Mouse (Mus musculus): ENCODE results near the gene Naa60.
"Not testable (repeated sequence)": the region's sequence is repeated elsewhere in the genome, so short reads cannot be mapped to it uniquely, and the experiment has no call there.

The Naa60 gene

GRCm38 (mm10) chr16:3872216-3873047, at the start of gene Naa60:
TSS of gene Naa60 (plus strand) at chr16:3872375.
- peak; percentile 91 for DNase-seq

GRCm38 (mm10) chr16:3828021-3828420, 44.2 kb upstream of the Naa60 start:
- no peak for DNase-seq

- no peak for DNase-seq
Observed at GRCm38 (mm10) chr16:3829727-3830126, 42.4 kb upstream of the Naa60 start.

- DNase-seq, result peak; percentile 9
Observed at GRCm38 (mm10) chr16:3830588-3831109, 41.5 kb upstream of the Naa60 start, which contains the start of gene Olfr15. TSS of gene Olfr15 (plus strand) at chr16:3830878.

- no peak for DNase-seq
Observed at GRCm38 (mm10) chr16:3835461-3835860, 36.7 kb upstream of the Naa60 start.

- DNase-seq, result peak; percentile 22
Observed at GRCm38 (mm10) chr16:3839157-3839885, 32.9 kb upstream of the Naa60 start.

GRCm38 (mm10) chr16:3842989-3843388, 29.2 kb upstream of the Naa60 start:
- no peak for DNase-seq

- no peak for DNase-seq
Observed at GRCm38 (mm10) chr16:3843796-3844195, 28.4 kb upstream of the Naa60 start.

- peak; percentile 95 for DNase-seq
Observed at GRCm38 (mm10) chr16:3846711-3847518, 25.3 kb upstream of the Naa60 start, which contains the start of gene Zfp174. TSS of gene Zfp174 (plus strand) at chr16:3847268.

- DNase-seq, result no peak
Observed at GRCm38 (mm10) chr16:3847871-3848270, 24.3 kb upstream of the Naa60 start.

GRCm38 (mm10) chr16:3848416-3848815, 23.8 kb upstream of the Naa60 start:
- no peak for DNase-seq

- not testable (repeated sequence) for DNase-seq
Observed at GRCm38 (mm10) chr16:3851301-3851700, 20.9 kb upstream of the Naa60 start.

- no peak for DNase-seq
Observed at GRCm38 (mm10) chr16:3852586-3852985, 19.6 kb upstream of the Naa60 start.

- DNase-seq, result no peak
Observed at GRCm38 (mm10) chr16:3854437-3855182, 17.6 kb upstream of the Naa60 start.

- DNase-seq, result no peak
Observed at GRCm38 (mm10) chr16:3855776-3856175, 16.4 kb upstream of the Naa60 start.

- no peak for DNase-seq
Observed at GRCm38 (mm10) chr16:3859254-3859653, 12.9 kb upstream of the Naa60 start.

GRCm38 (mm10) chr16:3871815-3872214, 360 bp upstream of the Naa60 start:
- no peak for DNase-seq

GRCm38 (mm10) chr16:3876346-3876745, 4.2 kb downstream of the Naa60 start:
- DNase-seq, result no peak

- peak; percentile 95 for DNase-seq
Observed at GRCm38 (mm10) chr16:3884201-3885064, 12.3 kb downstream of the Naa60 start, which contains the start of the genes Zfp597 and Gm20695. TSS of gene Zfp597 (minus strand) at chr16:3884561. TSS of gene Gm20695 (plus strand) at chr16:3884648.

GRCm38 (mm10) chr16:3885065-3885670, 13.0 kb downstream of the Naa60 start:
- DNase-seq, result peak; percentile 18

Data from kidney, adult 18-20 months (tissue).